Mouse (Mus musculus): ENCODE measurements around the gene 2900026A02Rik. TPM values are rescaled to one million over a fixed set of nuclear protein-coding genes. Genes with fewer than 3 reads are reported as not detected.

Gene 2900026A02Rik
- polyA plus RNA-seq, 1 experiment = 70.8 TPM

- 77% methylated on average over 11 of the region's 11 CpGs for WGBS
These were observed 112.8 kb downstream of the 2900026A02Rik start for GRCm38 (mm10) chr5:113108165-113108764.

GRCm38 (mm10) chr5:113107709-113108108 lies 113.3 kb downstream of the 2900026A02Rik start:
- Histone ChIP-seq H3K27me3 (ENCODE audit: control insufficient read depth, insufficient read depth, low read length) (no peaks in the 10 kb centered on the region), H3K4me3 (ENCODE audit: low read depth, low read length) (no peak overlapping the region), H3K27ac (ENCODE audit: insufficient read depth, low read depth, low read length) (no peak overlapping the region), H3K4me1 (ENCODE audit: control insufficient read depth, insufficient read depth, insufficient read length, low read length) (peaks cover 2% of the 10 kb centered on the region; the same call in 1 of the 2 replicates), H3K36me3 (ENCODE audit: control insufficient read depth, insufficient read depth, low read length) (peaks cover 3% of the 10 kb centered on the region; the same call in 1 of the 2 replicates)
- TF ChIP-seq POLR2A (IDR thresholded peaks at IDR 0.05; ENCODE audit: low read depth, low read length) = no peak
- no peak for TF ChIP-seq CTCF (IDR thresholded peaks at IDR 0.05; ENCODE audit: extremely low read depth, insufficient read length, insufficient replicate concordance, low read depth, low read length)
- 66% methylated on average over 3 of the region's 3 CpGs for WGBS

More at GRCm38 (mm10) chr5:113108165-113108764, 112.8 kb downstream of the 2900026A02Rik start:
- Histone ChIP-seq H3K4me1 (ENCODE audit: control insufficient read depth, insufficient read depth, insufficient read length, low read length) (peaks cover 2% of the 10 kb centered on the region; the same call in 1 of the 2 replicates), H3K4me3 (ENCODE audit: low read depth, low read length) (no peak overlapping the region), H3K27me3 (ENCODE audit: control insufficient read depth, insufficient read depth, low read length) (no peaks in the 10 kb centered on the region), H3K36me3 (ENCODE audit: control insufficient read depth, insufficient read depth, low read length) (peaks cover 3% of the 10 kb centered on the region; the same call in 1 of the 2 replicates), H3K27ac (ENCODE audit: insufficient read depth, low read depth, low read length) (no peak overlapping the region)
- TF ChIP-seq POLR2A (IDR thresholded peaks at IDR 0.05; ENCODE audit: low read depth, low read length) = no peak
- TF ChIP-seq CTCF (IDR thresholded peaks at IDR 0.05; ENCODE audit: extremely low read depth, insufficient read length, insufficient replicate concordance, low read depth, low read length) = no peak

- WGBS = 76% methylated on average over 7 of the region's 7 CpGs
- TF ChIP-seq POLR2A (IDR thresholded peaks at IDR 0.05; ENCODE audit: low read depth, low read length) (no peak), CTCF (IDR thresholded peaks at IDR 0.05; ENCODE audit: extremely low read depth, insufficient read length, insufficient replicate concordance, low read depth, low read length) (no peak)
- Histone ChIP-seq H3K27ac (ENCODE audit: insufficient read depth, low read depth, low read length) (no peak overlapping the region), H3K27me3 (ENCODE audit: control insufficient read depth, insufficient read depth, low read length) (no peaks in the 10 kb centered on the region), H3K4me3 (ENCODE audit: low read depth, low read length) (no peak overlapping the region), H3K36me3 (ENCODE audit: control insufficient read depth, insufficient read depth, low read length) (peaks cover 3% of the 10 kb centered on the region; the same call in 1 of the 2 replicates), H3K4me1 (ENCODE audit: control insufficient read depth, insufficient read depth, insufficient read length, low read length) (peaks cover 2% of the 10 kb centered on the region; the same call in 1 of the 2 replicates)
These were observed 114.4 kb downstream of the 2900026A02Rik start for GRCm38 (mm10) chr5:113106594-113106993.

DNA sequence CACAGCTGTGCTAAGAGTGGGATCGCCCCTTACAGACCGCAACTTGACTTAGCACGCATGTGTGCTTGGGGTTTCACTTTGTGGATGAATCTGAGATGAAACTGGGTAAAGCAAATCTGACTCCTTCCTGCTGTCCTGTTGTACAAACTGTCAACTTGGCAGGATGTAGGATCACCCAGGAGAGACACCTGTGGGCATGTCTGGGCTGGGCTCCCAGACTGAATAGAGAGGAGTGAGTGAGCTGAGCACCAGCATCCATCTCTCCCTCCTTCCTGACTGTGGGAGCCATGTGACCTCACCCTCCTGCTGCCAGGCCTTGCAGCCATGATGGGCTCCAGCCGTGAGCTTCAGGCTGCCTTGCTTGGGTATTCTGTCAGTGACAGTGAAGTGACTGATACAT lies 115.6 kb downstream of the 2900026A02Rik start:
- WGBS = 91% methylated on average over 4 of the region's 4 CpGs
- H3K4me1 ChIP-seq (ENCODE audit: control insufficient read depth, insufficient read depth, insufficient read length, low read length) = peaks cover 2% of the 10 kb centered on the region; the same call in 1 of the 2 replicates
- no peak overlapping the region for H3K27ac ChIP-seq (ENCODE audit: insufficient read depth, low read depth, low read length)
- peaks cover 6% of the 10 kb centered on the region for H3K36me3 ChIP-seq (ENCODE audit: control insufficient read depth, insufficient read depth, low read length)
- TF ChIP-seq CTCF (IDR thresholded peaks at IDR 0.05; ENCODE audit: extremely low read depth, insufficient read length, insufficient replicate concordance, low read depth, low read length) (no peak), POLR2A (IDR thresholded peaks at IDR 0.05; ENCODE audit: low read depth, low read length) (no peak)
- no peak overlapping the region for H3K4me3 ChIP-seq (ENCODE audit: low read depth, low read length)
- H3K27me3 ChIP-seq (ENCODE audit: control insufficient read depth, insufficient read depth, low read length) = no peaks in the 10 kb centered on the region

DNA sequence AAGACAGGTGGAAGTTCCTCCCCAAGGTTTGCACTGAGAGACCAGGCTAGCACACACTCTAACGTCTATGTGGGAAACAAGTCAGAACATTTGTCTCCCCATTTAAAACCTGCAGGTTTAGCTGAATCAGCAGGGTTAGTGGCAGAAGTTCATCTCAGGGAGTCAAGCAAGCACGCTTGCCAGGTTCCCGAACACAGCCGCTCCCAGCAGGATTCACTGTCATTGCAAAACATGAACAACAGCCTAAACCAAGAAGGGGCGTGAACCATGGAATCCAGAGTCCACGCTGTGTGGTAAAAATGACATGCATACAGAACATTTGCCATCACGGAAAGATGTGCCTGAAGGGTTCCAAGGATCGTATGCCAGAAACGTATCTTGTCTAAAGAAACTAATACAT lies 116.0 kb downstream of the 2900026A02Rik start:
- H3K36me3 ChIP-seq (ENCODE audit: control insufficient read depth, insufficient read depth, low read length) = peaks cover 10% of the 10 kb centered on the region
- WGBS = 79% methylated on average over 9 of the region's 9 CpGs
- no peak overlapping the region for H3K27ac ChIP-seq (ENCODE audit: insufficient read depth, low read depth, low read length)
- H3K27me3 ChIP-seq (ENCODE audit: control insufficient read depth, insufficient read depth, low read length) = no peaks in the 10 kb centered on the region
- H3K4me1 ChIP-seq (ENCODE audit: control insufficient read depth, insufficient read depth, insufficient read length, low read length) = peaks cover 2% of the 10 kb centered on the region; the same call in 1 of the 2 replicates
- TF ChIP-seq POLR2A (IDR thresholded peaks at IDR 0.05; ENCODE audit: low read depth, low read length) = no peak
- TF ChIP-seq CTCF (IDR thresholded peaks at IDR 0.05; ENCODE audit: extremely low read depth, insufficient read length, insufficient replicate concordance, low read depth, low read length) = no peak
- no peak overlapping the region for H3K4me3 ChIP-seq (ENCODE audit: low read depth, low read length)

DNA sequence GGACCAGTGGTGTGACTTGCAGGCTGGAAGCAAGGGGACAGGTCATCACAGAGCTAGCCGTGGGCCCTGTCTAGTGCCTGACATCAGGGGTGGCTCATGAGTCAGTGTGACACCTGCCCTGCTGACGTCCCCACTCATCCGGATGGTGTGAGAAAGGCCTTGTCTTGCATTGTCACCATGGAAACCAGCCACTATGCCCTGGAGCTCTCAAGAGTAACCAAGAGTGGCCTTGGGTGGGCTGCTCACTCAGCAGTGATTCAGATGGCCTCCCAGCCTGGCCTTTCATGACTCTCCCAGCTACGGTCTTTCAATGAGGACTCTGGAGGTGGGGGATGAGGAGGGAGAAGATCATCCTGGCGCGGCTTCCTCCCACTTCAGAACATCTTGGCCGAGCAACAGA lies 118.6 kb downstream of the 2900026A02Rik start:
- no peak overlapping the region for H3K4me3 ChIP-seq (ENCODE audit: low read depth, low read length)
- WGBS = 82% methylated on average over 7 of the region's 7 CpGs
- H3K27me3 ChIP-seq (ENCODE audit: control insufficient read depth, insufficient read depth, low read length) = no peaks in the 10 kb centered on the region
- peaks cover 30% of the 10 kb centered on the region for H3K36me3 ChIP-seq (ENCODE audit: control insufficient read depth, insufficient read depth, low read length)
- H3K4me1 ChIP-seq (ENCODE audit: control insufficient read depth, insufficient read depth, insufficient read length, low read length) = peaks cover 2% of the 10 kb centered on the region; the same call in 1 of the 2 replicates
- no peak for TF ChIP-seq CTCF (IDR thresholded peaks at IDR 0.05; ENCODE audit: extremely low read depth, insufficient read length, insufficient replicate concordance, low read depth, low read length)
- no peak for TF ChIP-seq POLR2A (IDR thresholded peaks at IDR 0.05; ENCODE audit: low read depth, low read length)
- H3K27ac ChIP-seq (ENCODE audit: insufficient read depth, low read depth, low read length) = no peak overlapping the region

DNA sequence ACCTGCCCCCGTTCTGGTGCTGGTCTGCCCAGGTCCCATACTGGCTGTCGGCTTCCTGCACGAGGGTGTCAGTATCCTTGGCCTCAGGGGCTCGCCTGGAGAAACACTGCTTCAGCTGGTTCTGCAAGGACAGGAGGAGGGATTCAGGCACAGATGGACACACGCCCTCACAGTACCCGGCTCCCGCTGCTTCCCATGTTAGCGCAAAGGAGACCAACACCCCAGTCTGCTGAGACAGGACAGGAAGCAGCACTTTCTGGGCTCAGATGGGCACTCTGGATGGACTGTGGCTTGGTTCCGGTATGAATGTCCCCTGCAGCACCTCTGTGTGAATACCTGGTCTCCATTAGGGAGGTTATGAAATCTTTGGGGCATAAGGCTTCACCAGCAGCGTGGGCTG lies 119.6 kb downstream of the 2900026A02Rik start:
- WGBS = 83% methylated on average over 10 of the region's 10 CpGs
- Histone ChIP-seq H3K36me3 (ENCODE audit: control insufficient read depth, insufficient read depth, low read length) (peaks cover 40% of the 10 kb centered on the region), H3K4me3 (ENCODE audit: low read depth, low read length) (no peak overlapping the region)

More for the DNA sequence above, 119.6 kb downstream of the 2900026A02Rik start:
- Histone ChIP-seq H3K27ac (ENCODE audit: insufficient read depth, low read depth, low read length) (no peak overlapping the region), H3K27me3 (ENCODE audit: control insufficient read depth, insufficient read depth, low read length) (no peaks in the 10 kb centered on the region), H3K4me1 (ENCODE audit: control insufficient read depth, insufficient read depth, insufficient read length, low read length) (peaks cover 2% of the 10 kb centered on the region; the same call in 1 of the 2 replicates)
- TF ChIP-seq POLR2A (IDR thresholded peaks at IDR 0.05; ENCODE audit: low read depth, low read length) (no peak), CTCF (IDR thresholded peaks at IDR 0.05; ENCODE audit: extremely low read depth, insufficient read length, insufficient replicate concordance, low read depth, low read length) (no peak)

Data from small intestine, adult 2 months (tissue).